Mouse (Mus musculus) stomach, postnatal 0 days (tissue): ENCODE measurements at regions not wholly inside any gene's neighbourhood (a gene's known extent, or its start where the extent isn't known, plus 50 kb on each side); places are given as distances from the start of the nearest gene placed in this dataset.

Source experiments
- ATAC-seq: fragments of 200-750 bp; cut with Nextera tagmentation; 2 replicates; pipeline ENCODE4 v1.8.0; 2017; ENCODE audit not compliant: low FRiP score, low TSS enrichment
- DNase-seq: peaks from one replicate; pipeline ENCODE4 v3.0.0-alpha.2; 2016; ENCODE audit warnings: low spot score
- H3K27ac ChIP-seq: fragments of 300-500 bp; sonication (generic); replicated peaks from 2 replicates; pipeline ENCODE4 v1.5.1; 2014; ENCODE audit warnings: mild to moderate bottlenecking, control low read depth
- H3K27me3 ChIP-seq: fragments of 300-500 bp; sonication (generic); 2 replicates; pipeline ENCODE4 v1.6.1; 2014; ENCODE audit warnings: low read length; ENCODE audit not compliant: control insufficient read depth, insufficient read depth
- H3K36me3 ChIP-seq: fragments of 300-500 bp; sonication (generic); 2 replicates; pipeline ENCODE4 v1.6.1; 2014; ENCODE audit warnings: low read length, mixed read lengths; ENCODE audit not compliant: control insufficient read depth, insufficient read depth
- H3K4me1 ChIP-seq: fragments of 300-500 bp; sonication (generic); replicated peaks from 2 replicates; pipeline ENCODE4 v1.6.1; 2014; ENCODE audit warnings: antibody characterized with exemption; ENCODE audit not compliant: control insufficient read depth, insufficient read depth
- H3K4me2 ChIP-seq: fragments of 300-500 bp; sonication (generic); replicated peaks from 2 replicates; pipeline ENCODE4 v1.6.1; 2014; ENCODE audit warnings: low read depth, mild to moderate bottlenecking, control low read depth, moderate library complexity
- H3K4me3 ChIP-seq: fragments of 300-500 bp; sonication (generic); 2 replicates; pipeline ENCODE4 v1.5.1; 2014; ENCODE audit warnings: low read depth, low read length, control low read depth
- H3K9ac ChIP-seq: fragments of 300-500 bp; sonication (generic); 2 replicates; pipeline ENCODE4 v1.6.1; 2014; ENCODE audit warnings: mild to moderate bottlenecking, low read length, control low read depth, mixed read lengths
- H3K9me3 ChIP-seq: fragments of 300-500 bp; sonication (generic); 2 replicates; pipeline ENCODE4 v1.6.1; 2016; ENCODE audit warnings: low read length; ENCODE audit not compliant: control insufficient read depth
- CTCF ChIP-seq: IDR thresholded peaks from 2 replicates; pipeline ENCODE4 v1.5.1; 2016; ENCODE audit warnings: antibody characterized with exemption, low read depth, mild to moderate bottlenecking, moderate library complexity
- EP300 ChIP-seq: optimal IDR thresholded peaks from 2 replicates; pipeline ENCODE3; 2016; ENCODE audit warnings: antibody characterized with exemption
- WGBS: fragments of 180-500 bp; shearing (Covaris S2); extraction: QIAGEN DNeasy Blood & Tissue Kit; methylation state at CpG from one replicate; pipeline ENCODE4 v1.1.7; 2014; 5-methylcytosine and 5-hydroxymethylcytosine counted together

GRCm38 (mm10) chr1:81746013-81746412 is 486.9 kb upstream of the Gm9747 start:
- TF ChIP-seq CTCF = no peak
- TF ChIP-seq EP300 = no peak
- no peaks in the 10 kb centered on the region for H3K36me3 ChIP-seq
- no peak overlapping the region for H3K27ac ChIP-seq
- no peaks in the 10 kb centered on the region for H3K9me3 ChIP-seq
- no peak overlapping the region for H3K9ac ChIP-seq
- 77% methylated on average over 3 of the region's 3 CpGs for WGBS
- no peak overlapping the region for H3K4me2 ChIP-seq
- DNase-seq (no peak), ATAC-seq (no peak)
- no peak overlapping the region for H3K4me3 ChIP-seq
- 0 out of 2 replicates have a peak, but pooled peaks cover 2% of the 10 kb centered on the region for H3K4me1 ChIP-seq
- H3K27me3 ChIP-seq = no peaks in the 10 kb centered on the region

DNA sequence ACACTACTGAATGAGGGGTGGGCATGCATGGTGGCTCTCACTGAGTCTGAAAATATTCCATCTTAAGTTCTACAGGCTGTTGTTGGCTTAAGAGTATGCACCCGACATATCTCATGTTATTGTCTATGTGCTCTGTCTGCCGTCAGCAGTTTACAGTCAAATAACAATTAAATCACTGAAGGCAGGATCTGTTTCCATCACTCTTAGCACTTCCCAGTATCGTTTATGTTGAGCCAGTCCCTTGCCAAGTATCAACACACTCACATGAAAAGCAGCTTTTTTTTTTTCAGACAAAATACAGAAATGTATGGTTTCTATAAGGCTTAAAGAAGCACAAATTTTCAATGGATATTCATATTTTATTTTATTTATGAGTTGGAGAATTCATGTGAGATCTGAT is 485.9 kb upstream of the Gm9747 start:
- H3K27me3 ChIP-seq = no peaks in the 10 kb centered on the region
- no peak overlapping the region for H3K4me2 ChIP-seq
- H3K36me3 ChIP-seq = no peaks in the 10 kb centered on the region
- H3K4me1 ChIP-seq = 0 out of 2 replicates have a peak, but pooled peaks cover 2% of the 10 kb centered on the region
- DNase-seq (no peak), ATAC-seq (no peak)
- no peaks in the 10 kb centered on the region for H3K9me3 ChIP-seq
- H3K9ac ChIP-seq = no peak overlapping the region
- no peak for TF ChIP-seq EP300
- TF ChIP-seq CTCF = no peak
- 53% methylated on average over 3 of the region's 3 CpGs for WGBS
- H3K4me3 ChIP-seq = no peak overlapping the region
- no peak overlapping the region for H3K27ac ChIP-seq

GRCm38 (mm10) chr1:81754067-81754466 is 478.8 kb upstream of the Gm9747 start:
- H3K4me1 ChIP-seq = no peaks in the 10 kb centered on the region
- no peak overlapping the region for H3K9ac ChIP-seq
- H3K27me3 ChIP-seq = no peaks in the 10 kb centered on the region
- H3K27ac ChIP-seq = no peak overlapping the region
- WGBS = 55% methylated on average over 2 of the region's 2 CpGs
- H3K36me3 ChIP-seq = no peaks in the 10 kb centered on the region
- H3K4me2 ChIP-seq = no peak overlapping the region
- TF ChIP-seq CTCF (no peak), EP300 (no peak)
- no peaks in the 10 kb centered on the region for H3K9me3 ChIP-seq
- H3K4me3 ChIP-seq = no peak overlapping the region
- peak; percentile 86; the same call in 1 of the 2 replicates for ATAC-seq
- no peak for DNase-seq

DNA sequence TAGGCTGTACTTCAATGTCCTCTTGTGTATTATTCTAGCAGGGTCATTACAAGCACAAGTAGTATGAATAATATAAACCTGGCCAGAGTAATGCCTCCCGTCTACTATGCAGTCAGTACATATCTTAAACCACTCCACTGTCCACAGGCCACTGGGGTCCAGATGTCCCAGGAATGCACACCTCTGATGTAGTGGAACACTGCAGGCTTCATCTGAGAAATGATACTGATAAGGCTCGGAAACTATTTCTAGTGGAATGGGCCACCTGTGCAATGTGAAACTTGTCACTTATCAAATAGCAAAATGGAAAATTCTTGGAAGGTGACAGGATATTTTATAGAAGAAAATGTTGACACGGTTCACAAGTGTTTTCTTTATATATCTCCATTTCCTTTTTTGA is 477.6 kb upstream of the Gm9747 start:
- Histone ChIP-seq H3K9me3 (no peaks in the 10 kb centered on the region), H3K9ac (no peak overlapping the region), H3K4me1 (no peaks in the 10 kb centered on the region), H3K4me3 (no peak overlapping the region), H3K27ac (no peak overlapping the region), H3K4me2 (no peak overlapping the region), H3K36me3 (no peaks in the 10 kb centered on the region), H3K27me3 (no peaks in the 10 kb centered on the region)
- DNase-seq (no peak), ATAC-seq (no peak)
- TF ChIP-seq CTCF (no peak), EP300 (no peak)
- 55% methylated on average over 3 of the region's 3 CpGs for WGBS

DNA sequence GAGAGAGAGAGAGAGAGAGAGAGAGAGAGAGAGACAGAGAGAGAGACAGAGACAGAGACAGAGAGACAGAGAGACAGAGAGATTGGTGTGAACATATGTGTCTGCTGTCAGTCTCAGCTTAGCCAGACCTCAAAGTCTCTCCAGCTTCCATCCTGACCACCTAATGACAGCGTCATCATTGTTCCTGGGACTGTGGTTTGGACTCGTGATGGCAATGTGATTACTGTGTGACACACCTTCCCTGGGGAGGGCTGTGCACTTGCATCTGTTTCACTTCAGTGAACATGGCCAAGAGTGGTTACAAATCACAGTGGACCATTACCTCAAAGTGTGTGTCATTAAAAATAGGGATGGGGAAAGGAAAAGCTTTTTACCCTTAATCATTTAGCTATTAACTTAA is 477.2 kb upstream of the Gm9747 start:
- H3K27ac ChIP-seq = no peak overlapping the region

DNA sequence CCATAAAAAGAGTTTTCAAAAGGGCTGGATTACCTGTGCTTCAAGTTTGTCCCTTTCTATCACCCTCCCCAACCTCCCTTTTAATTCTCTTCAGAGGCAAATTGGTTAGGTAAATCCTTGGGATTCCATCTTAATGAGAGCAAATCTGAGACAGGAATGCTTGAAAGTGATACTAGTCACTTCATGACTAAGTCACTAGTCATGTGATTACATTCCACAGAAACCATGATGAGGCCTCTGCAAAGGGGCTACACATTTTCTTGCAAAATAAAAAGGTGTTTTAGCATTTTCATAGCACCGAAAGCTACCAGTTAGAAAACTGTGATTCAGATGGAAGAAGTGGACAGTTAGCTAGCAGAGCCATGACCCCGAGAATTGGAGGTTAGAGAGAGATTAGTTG is 473.0 kb upstream of the Gm9747 start:
- ATAC-seq (no peak), DNase-seq (no peak)
- Histone ChIP-seq H3K36me3 (no peaks in the 10 kb centered on the region), H3K4me1 (no peaks in the 10 kb centered on the region), H3K9me3 (no peaks in the 10 kb centered on the region), H3K9ac (no peak overlapping the region), H3K4me2 (no peak overlapping the region), H3K4me3 (no peak overlapping the region), H3K27ac (no peak overlapping the region), H3K27me3 (no peaks in the 10 kb centered on the region)
- WGBS = 76% methylated on average over 2 of the region's 2 CpGs
- TF ChIP-seq EP300 (no peak), CTCF (no peak)

More for the DNA sequence above, 477.2 kb upstream of the Gm9747 start:
- ATAC-seq (no peak), DNase-seq (no peak)
- H3K4me1 ChIP-seq = no peaks in the 10 kb centered on the region
- no peaks in the 10 kb centered on the region for H3K36me3 ChIP-seq
- H3K4me2 ChIP-seq = no peak overlapping the region
- no peaks in the 10 kb centered on the region for H3K27me3 ChIP-seq
- 42% methylated on average over 2 of the region's 2 CpGs for WGBS
- TF ChIP-seq EP300 (no peak), CTCF (no peak)
- H3K4me3 ChIP-seq = no peak overlapping the region
- no peaks in the 10 kb centered on the region for H3K9me3 ChIP-seq
- H3K9ac ChIP-seq = no peak overlapping the region
